Mouse (Mus musculus) lung, postnatal 0 days (tissue): ENCODE results near the gene Bbx. TPM values are rescaled to one million over a fixed set of nuclear protein-coding genes. Genes with fewer than 3 reads are reported as not detected.

Experiments used
- ATAC-seq: fragments of 200-750 bp; cut with Nextera tagmentation; 2 replicates; pipeline ENCODE4 v1.8.0; 2017; ENCODE audit warnings: moderate library complexity
- DNase-seq: peaks from one replicate; pipeline ENCODE4 v3.0.0-alpha.2; 2016; ENCODE audit warnings: low spot score
- H3K27ac ChIP-seq: fragments of 300-500 bp; sonication (generic); 2 replicates; pipeline ENCODE4 v1.5.1; 2014; ENCODE audit warnings: antibody characterized with exemption, mild to moderate bottlenecking, low read length, mixed read lengths
- H3K27me3 ChIP-seq: fragments of 300-500 bp; sonication (generic); replicated peaks from 2 replicates; pipeline ENCODE4 v1.6.1; 2014; ENCODE audit warnings: low read length, mixed read lengths; ENCODE audit not compliant: insufficient read depth
- H3K36me3 ChIP-seq: fragments of 300-500 bp; sonication (generic); 2 replicates; pipeline ENCODE4 v1.6.1; 2014; ENCODE audit warnings: low read length, mixed read lengths; ENCODE audit not compliant: insufficient read depth
- H3K4me1 ChIP-seq: fragments of 300-500 bp; sonication (generic); 2 replicates; pipeline ENCODE4 v1.6.1; 2014; ENCODE audit warnings: antibody characterized with exemption, low read depth, low read length, mixed read lengths; ENCODE audit not compliant: insufficient read depth
- H3K4me2 ChIP-seq: fragments of 300-500 bp; sonication (generic); replicated peaks from 2 replicates; pipeline ENCODE4 v1.6.1; 2014; ENCODE audit warnings: low read depth, mild to moderate bottlenecking, low read length, moderate library complexity, mixed read lengths
- H3K4me3 ChIP-seq: fragments of 300-500 bp; sonication (generic); 2 replicates; pipeline ENCODE4 v1.5.1; 2014; ENCODE audit warnings: low read depth, low read length
- H3K9ac ChIP-seq: fragments of 300-500 bp; sonication (generic); replicated peaks from 2 replicates; pipeline ENCODE4 v1.6.1; 2014; ENCODE audit warnings: low read depth, mild to moderate bottlenecking
- H3K9me3 ChIP-seq: fragments of 300-500 bp; sonication (generic); 2 replicates; pipeline ENCODE4 v1.6.1; 2016; ENCODE audit warnings: low read length, mixed read lengths
- CTCF ChIP-seq: IDR thresholded peaks from 2 replicates; pipeline ENCODE4 v1.5.1; 2016; ENCODE audit warnings: antibody characterized with exemption, mild to moderate bottlenecking
- EP300 ChIP-seq: IDR thresholded peaks from 2 replicates; pipeline ENCODE4 v1.6.1; 2016; ENCODE audit warnings: antibody characterized with exemption, mild to moderate bottlenecking, control low read depth
- WGBS: fragments of 180-500 bp; shearing (Covaris S2); extraction: QIAGEN DNeasy Blood & Tissue Kit; methylation state at CpG from one replicate; pipeline ENCODE4 v1.1.7; 2014; 5-methylcytosine and 5-hydroxymethylcytosine counted together
- polyA plus RNA-seq: library from polyadenylated mRNA; unstranded; fragments of >200 nt; fragmentation: Nextera tagmentation; extraction: Ambion mirVana; gene quantifications from 2 replicates; pipeline ENCODE4 v1.2.1, GENCODE M21; 2015

Bbx gene
- polyA plus RNA-seq, 1 experiment from 2014 or later: 25.2 TPM

GRCm38 (mm10) chr16:50415406-50415805 is 16.8 kb downstream of the Bbx start:
- H3K4me1 ChIP-seq: no peaks in the 10 kb centered on the region
- H3K27ac ChIP-seq: no peak overlapping the region
- H3K4me3 ChIP-seq: no peak overlapping the region
- no peak overlapping the region for H3K9ac ChIP-seq
- H3K27me3 ChIP-seq: no peaks in the 10 kb centered on the region
- H3K36me3 ChIP-seq: no peaks in the 10 kb centered on the region
- 77% methylated on average over 8 of the region's 8 CpGs for WGBS
- H3K9me3 ChIP-seq: no peaks in the 10 kb centered on the region
- no peak overlapping the region for H3K4me2 ChIP-seq
- DNase-seq (no peak), ATAC-seq (no peak)
- no peak for TF ChIP-seq CTCF
- no peak for TF ChIP-seq EP300

DNA sequence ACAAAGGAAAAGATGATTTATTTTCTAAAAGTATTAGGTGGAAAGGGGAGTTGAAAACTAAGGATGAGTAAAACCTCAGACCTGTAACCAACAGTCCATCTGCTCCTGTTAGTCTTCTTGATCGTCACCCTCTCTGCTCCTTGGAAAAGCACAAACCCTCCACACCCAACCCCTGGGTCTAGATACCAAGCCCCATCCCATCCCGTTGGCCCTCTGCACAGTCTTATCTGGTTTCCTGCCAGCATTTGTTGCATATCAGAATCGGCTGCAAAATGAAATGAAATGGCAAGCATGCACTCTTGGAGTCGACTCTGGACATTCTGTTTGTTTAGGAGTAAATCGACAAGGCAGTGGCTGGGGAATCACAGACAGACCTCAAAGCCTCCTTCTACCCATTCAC is 29.3 kb downstream of the Bbx start:
- Histone ChIP-seq H3K27ac (no peak overlapping the region), H3K27me3 (no peaks in the 10 kb centered on the region), H3K4me1 (0 out of 2 replicates have a peak, but pooled peaks cover 5% of the 10 kb centered on the region), H3K4me3 (no peak overlapping the region), H3K36me3 (no peaks in the 10 kb centered on the region), H3K9ac (no peak overlapping the region), H3K9me3 (no peaks in the 10 kb centered on the region), H3K4me2 (no peak overlapping the region)
- WGBS: 26% methylated on average over 5 of the region's 5 CpGs
- DNase-seq (no peak), ATAC-seq (no peak)
- TF ChIP-seq EP300 (no peak), CTCF (no peak)

- no peaks in the 10 kb centered on the region for H3K27me3 ChIP-seq
These were observed 32.4 kb downstream of the Bbx start for GRCm38 (mm10) chr16:50399775-50400174.

DNA sequence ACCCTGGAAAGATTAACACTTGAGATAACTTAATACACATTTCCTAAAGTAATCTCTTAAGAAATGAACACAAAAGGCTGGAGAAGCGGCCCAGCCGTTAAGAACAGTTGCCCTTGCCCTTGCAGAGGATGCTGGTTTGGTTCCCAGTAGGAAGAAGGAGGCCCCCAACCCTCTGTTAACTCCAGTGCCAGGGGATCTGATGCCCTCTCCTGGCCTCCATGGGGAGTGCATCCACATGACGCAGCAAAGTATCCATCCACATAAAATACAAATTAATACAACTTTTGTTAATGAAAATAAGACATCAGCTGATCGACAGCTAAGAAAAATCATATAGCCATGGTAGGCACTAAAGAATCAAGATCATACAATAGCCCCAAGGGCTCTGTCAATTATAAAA is 33.6 kb downstream of the Bbx start:
- peak; percentile 55 for TF ChIP-seq CTCF
- TF ChIP-seq EP300: no peak

More at GRCm38 (mm10) chr16:50399775-50400174, 32.4 kb downstream of the Bbx start:
- ATAC-seq: no peak
- DNase-seq: no peak
- Histone ChIP-seq H3K4me3 (no peak overlapping the region), H3K36me3 (no peaks in the 10 kb centered on the region), H3K9me3 (no peaks in the 10 kb centered on the region), H3K4me2 (no peak overlapping the region), H3K27ac (no peak overlapping the region), H3K9ac (no peak overlapping the region), H3K4me1 (0 out of 2 replicates have a peak, but pooled peaks cover 5% of the 10 kb centered on the region)
- WGBS: 81% methylated on average over 6 of the region's 6 CpGs
- TF ChIP-seq CTCF: no peak
- TF ChIP-seq EP300: no peak

DNA sequence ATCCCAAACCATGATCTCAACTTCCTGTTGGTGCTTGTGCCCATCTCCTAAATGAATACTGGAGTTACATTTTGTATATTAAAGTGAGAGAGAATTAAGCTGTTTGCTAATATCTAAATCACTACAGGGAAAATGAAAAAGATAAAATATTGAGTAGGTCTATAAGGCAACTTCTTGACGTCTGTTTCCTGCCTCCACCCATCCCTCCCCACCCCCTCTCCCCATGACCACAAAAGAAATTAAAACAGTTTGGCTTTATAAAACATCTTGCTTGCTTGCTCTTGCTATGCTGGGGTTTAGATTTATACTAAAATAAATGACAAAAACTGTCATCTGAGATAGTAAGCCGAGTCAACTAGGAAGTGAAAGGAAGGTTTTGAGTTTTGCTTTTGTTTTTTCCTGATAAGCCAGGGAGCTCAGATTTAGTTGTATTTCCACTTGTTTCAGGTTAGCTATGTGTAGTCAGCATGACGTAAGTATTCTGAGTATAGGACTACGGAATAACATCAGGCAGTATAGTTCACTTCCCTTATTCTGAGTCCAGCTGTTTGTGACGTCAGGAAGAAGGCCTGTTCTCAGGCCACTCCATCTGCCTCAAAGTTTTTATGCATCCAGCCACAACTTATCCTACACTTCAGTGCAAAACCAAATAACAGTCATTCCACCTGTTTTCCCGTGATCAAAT is 36.1 kb downstream of the Bbx start:
- H3K4me1 ChIP-seq: no peaks in the 10 kb centered on the region
- no peak overlapping the region for H3K4me2 ChIP-seq
- H3K9me3 ChIP-seq: no peaks in the 10 kb centered on the region
- TF ChIP-seq CTCF: no peak
- no peak for TF ChIP-seq EP300
- ATAC-seq (no peak), DNase-seq (no peak)
- no peak overlapping the region for H3K9ac ChIP-seq
- no peak overlapping the region for H3K4me3 ChIP-seq
- WGBS: 69% methylated on average over 6 of the region's 6 CpGs
- no peaks in the 10 kb centered on the region for H3K27me3 ChIP-seq
- H3K36me3 ChIP-seq: no peaks in the 10 kb centered on the region
- no peak overlapping the region for H3K27ac ChIP-seq

More for the DNA sequence above, 33.6 kb downstream of the Bbx start:
- no peaks in the 10 kb centered on the region for H3K9me3 ChIP-seq
- H3K9ac ChIP-seq: no peak overlapping the region
- 0 out of 2 replicates have a peak, but pooled peaks cover 4% of the 10 kb centered on the region for H3K4me1 ChIP-seq
- no peaks in the 10 kb centered on the region for H3K27me3 ChIP-seq
- no peak for DNase-seq
- no peak overlapping the region for H3K27ac ChIP-seq
- no peaks in the 10 kb centered on the region for H3K36me3 ChIP-seq
- H3K4me2 ChIP-seq: no peak overlapping the region
- H3K4me3 ChIP-seq: no peak overlapping the region
- WGBS: 80% methylated on average over 4 of the region's 4 CpGs
- ATAC-seq: no peak

- H3K27me3 ChIP-seq: no peaks in the 10 kb centered on the region
- H3K4me2 ChIP-seq: no peak overlapping the region
- no peaks in the 10 kb centered on the region for H3K36me3 ChIP-seq
- no peak overlapping the region for H3K9ac ChIP-seq
- H3K27ac ChIP-seq: no peak overlapping the region
- TF ChIP-seq CTCF (no peak), EP300 (no peak)
- H3K4me3 ChIP-seq: no peak overlapping the region
- 67% methylated on average over 3 of the region's 3 CpGs for WGBS
- DNase-seq (no peak), ATAC-seq (no peak)
- no peaks in the 10 kb centered on the region for H3K4me1 ChIP-seq
- H3K9me3 ChIP-seq: no peaks in the 10 kb centered on the region
These were observed 43.7 kb downstream of the Bbx start for GRCm38 (mm10) chr16:50388499-50388898.
